Mouse (Mus musculus) megakaryocyte, embryonic 14.5 days (primary cell): ENCODE data around the gene Pigb.

Experiments
- FLI1 ChIP-seq: IDR thresholded peaks from 2 replicates; pipeline ENCODE4 v1.6.1; 2012; ENCODE audit warnings: low read length, inconsistent platforms, mixed read lengths
- GATA1 ChIP-seq: IDR thresholded peaks from 3 replicates; pipeline ENCODE4 v1.6.1; 2012; ENCODE audit warnings: mixed read lengths, low read length, inconsistent platforms, borderline replicate concordance

GRCm38 (mm10) chr9:72972984-72973383 lies 67.2 kb downstream of the Pigb start:
- TF ChIP-seq FLI1 (no peak), GATA1 (no peak)
